Mouse (Mus musculus): Measurements from ENCODE around the gene Rrp1.

DNA sequence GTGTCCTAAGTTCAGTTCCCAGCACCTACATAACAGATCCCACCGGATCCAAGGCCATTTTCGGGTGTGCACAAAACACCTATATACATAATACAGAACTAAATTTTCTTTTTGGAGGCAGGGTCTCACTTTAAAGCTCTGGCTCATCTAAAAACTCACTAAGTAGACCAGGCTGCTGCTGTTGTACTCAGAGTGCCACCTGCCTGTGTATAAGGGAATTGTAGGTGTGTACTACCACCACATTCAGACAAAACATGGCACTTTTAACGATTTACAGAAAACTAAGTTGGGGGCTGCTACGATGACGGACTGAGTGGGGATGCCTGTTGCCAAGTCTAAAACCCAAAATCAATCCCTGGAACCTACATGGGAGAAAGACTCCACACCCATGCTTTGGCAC is 37.9 kb upstream of the Rrp1 start:
- TF ChIP-seq CTCF (IDR thresholded peaks at IDR 0.05; ENCODE audit: low read depth, low read length) (no peak), POLR2A (IDR thresholded peaks at IDR 0.05; ENCODE audit: insufficient read depth, low read length) (no peak), EP300 (IDR thresholded peaks at IDR 0.05; ENCODE audit: insufficient read depth, low read depth, low read length) (no peak)

All from ES-Bruce4 (cell line).